Mouse (Mus musculus) G1E (cell line): Measurements from ENCODE around the gene Zfp541. TPM values are rescaled to one million over a fixed set of nuclear protein-coding genes. Genes with fewer than 3 reads are reported as not detected.

ENCODE experiments used
- ATAC-seq: 2 replicates; pipeline ENCODE4 v1.8.0; 2016; ENCODE audit warnings: mild to moderate bottlenecking; ENCODE audit not compliant: insufficient number of reproducible peaks, poor library complexity, low FRiP score, severe bottlenecking; ENCODE audit errors: extremely low read depth
- DNase-seq: peaks from one replicate; pipeline ENCODE4 v3.0.0; 2012; ENCODE audit warnings: low spot score
- H3K27me3 ChIP-seq: 2 replicates; pipeline ENCODE4 v1.6.1; 2012; ENCODE audit warnings: mild to moderate bottlenecking, low read length, inconsistent platforms; ENCODE audit not compliant: insufficient read depth
- H3K36me3 ChIP-seq: replicated peaks from 2 replicates; pipeline ENCODE3; 2012; ENCODE audit warnings: mild to moderate bottlenecking, inconsistent platforms
- H3K4me1 ChIP-seq: 2 replicates; pipeline ENCODE4 v1.6.1; 2012; ENCODE audit warnings: low read depth, low read length, inconsistent platforms, mixed read lengths; ENCODE audit not compliant: insufficient read depth
- H3K4me3 ChIP-seq: 2 replicates; pipeline ENCODE4 v1.5.1; 2012; ENCODE audit warnings: low read depth, mild to moderate bottlenecking, inconsistent platforms, low read length, moderate library complexity, mixed read lengths
- H3K9me3 ChIP-seq: replicated peaks from 2 replicates; pipeline ENCODE4 v1.6.1; 2012; ENCODE audit warnings: inconsistent platforms
- CTCF ChIP-seq: IDR thresholded peaks from 2 replicates; pipeline ENCODE4 v1.5.1; 2012; ENCODE audit warnings: low read depth, low read length, inconsistent platforms, mixed read lengths
- GATA1 ChIP-seq: IDR thresholded peaks from 2 replicates; pipeline ENCODE4 v1.6.1; 2012; ENCODE audit warnings: borderline replicate concordance, low read length, inconsistent platforms, mixed read lengths
- GATA2 ChIP-seq: IDR thresholded peaks from 2 replicates; pipeline ENCODE4 v1.6.1; 2012; ENCODE audit warnings: low read depth, low read length, inconsistent platforms, borderline replicate concordance
- POLR2AphosphoS5 ChIP-seq: IDR thresholded peaks from 2 replicates; pipeline ENCODE4 v1.6.1; 2012; ENCODE audit warnings: low read depth, low read length, inconsistent platforms; ENCODE audit not compliant: insufficient replicate concordance
- TAL1 ChIP-seq: conservative IDR thresholded peaks from 2 replicates; pipeline ENCODE4 v1.6.1; 2012; ENCODE audit warnings: low read depth, low read length, inconsistent platforms, mixed read lengths
- polyA plus RNA-seq: library from polyadenylated mRNA; stranded (reverse); fragments of >175 nt; gene quantifications from 2 replicates; pipeline ENCODE4 v1.2.3, GENCODE M21; 2012
- total RNA-seq, 2 experiments: library from RNA; stranded (forward) in 1 of 2; stranded (reverse) in 1 of 2; fragments of 200-1000 nt in 1 of 2; fragments of >200 nt in 1 of 2; fragmentation: Nextera tagmentation in 1 of 2; gene quantifications; 2 replicates each; pipeline ENCODE4 v1.2.3; 2014 to 2017

The Zfp541 gene
- total and polyA plus RNA-seq, 3 experiments = not detected

- ATAC-seq = no peak; the same call in 1 of the 2 replicates
- Histone ChIP-seq H3K27me3 (peaks cover 11% of the 10 kb centered on the region), H3K4me1 (peaks cover 2% of the 10 kb centered on the region; the same call in 1 of the 2 replicates), H3K9me3 (no peaks in the 10 kb centered on the region), H3K4me3 (no peak overlapping the region), H3K36me3 (no peaks in the 10 kb centered on the region)
- DNase-seq = no peak
- TF ChIP-seq TAL1 (no peak), POLR2AphosphoS5 (no peak), GATA1 (no peak), GATA2 (no peak), CTCF (no peak)
Observed at GRCm38 (mm10) chr7:16070846-16071245, 9.2 kb downstream of the Zfp541 start.

- H3K4me3 ChIP-seq = no peak overlapping the region
- ATAC-seq = no peak
- DNase-seq = no peak
- peaks cover 2% of the 10 kb centered on the region; the same call in 1 of the 2 replicates for H3K4me1 ChIP-seq
- no peaks in the 10 kb centered on the region for H3K9me3 ChIP-seq
- H3K36me3 ChIP-seq = no peaks in the 10 kb centered on the region
- H3K27me3 ChIP-seq = peaks cover 18% of the 10 kb centered on the region
- TF ChIP-seq GATA2 = no peak
- no peak for TF ChIP-seq CTCF
- TF ChIP-seq POLR2AphosphoS5 = no peak
- TF ChIP-seq TAL1 = no peak
Observed at GRCm38 (mm10) chr7:16071906-16072305, 10.3 kb downstream of the Zfp541 start.

GRCm38 (mm10) chr7:16079947-16080346 is 18.3 kb downstream of the Zfp541 start:
- ATAC-seq = no peak
- DNase-seq = no peak
- H3K4me3 ChIP-seq = no peak overlapping the region
- no peaks in the 10 kb centered on the region; the same call in 1 of the 2 replicates for H3K4me1 ChIP-seq
- H3K36me3 ChIP-seq = no peaks in the 10 kb centered on the region
- peaks cover 40% of the 10 kb centered on the region for H3K27me3 ChIP-seq
- no peaks in the 10 kb centered on the region for H3K9me3 ChIP-seq
- TF ChIP-seq GATA1 (no peak), CTCF (no peak), POLR2AphosphoS5 (no peak), TAL1 (no peak), GATA2 (no peak)

- no peak overlapping the region for H3K4me3 ChIP-seq
- no peak for DNase-seq
- H3K4me1 ChIP-seq = no peaks in the 10 kb centered on the region; the same call in 1 of the 2 replicates
- peaks cover 40% of the 10 kb centered on the region for H3K27me3 ChIP-seq
- H3K36me3 ChIP-seq = no peaks in the 10 kb centered on the region
- H3K9me3 ChIP-seq = no peaks in the 10 kb centered on the region
- TF ChIP-seq TAL1 = no peak
- TF ChIP-seq CTCF = no peak
- TF ChIP-seq GATA1 = no peak
- TF ChIP-seq POLR2AphosphoS5 = no peak
- no peak for TF ChIP-seq GATA2
- ATAC-seq = no peak
Observed at GRCm38 (mm10) chr7:16080581-16080980, 19.0 kb downstream of the Zfp541 start.

GRCm38 (mm10) chr7:16083361-16083760 is 21.7 kb downstream of the Zfp541 start:
- no peak for TF ChIP-seq GATA2
- no peak for TF ChIP-seq CTCF
- TF ChIP-seq TAL1 = no peak
- TF ChIP-seq GATA1 = no peak
- no peak for TF ChIP-seq POLR2AphosphoS5
- Histone ChIP-seq H3K36me3 (no peaks in the 10 kb centered on the region), H3K9me3 (no peaks in the 10 kb centered on the region), H3K4me1 (no peaks in the 10 kb centered on the region; the same call in 1 of the 2 replicates), H3K4me3 (no peak overlapping the region), H3K27me3 (peaks cover 36% of the 10 kb centered on the region)
- DNase-seq (no peak), ATAC-seq (no peak)

- H3K4me3 ChIP-seq = no peak overlapping the region
- no peak for ATAC-seq
- peaks cover 26% of the 10 kb centered on the region for H3K27me3 ChIP-seq
- TF ChIP-seq CTCF (no peak), TAL1 (no peak), GATA1 (no peak), GATA2 (no peak), POLR2AphosphoS5 (no peak)
- H3K36me3 ChIP-seq = no peaks in the 10 kb centered on the region
- no peak for DNase-seq
- no peaks in the 10 kb centered on the region for H3K9me3 ChIP-seq
- no peaks in the 10 kb centered on the region for H3K4me1 ChIP-seq
Observed at GRCm38 (mm10) chr7:16087587-16087986, 26.0 kb downstream of the Zfp541 start.

- peaks cover 35% of the 10 kb centered on the region for H3K27me3 ChIP-seq
Observed at GRCm38 (mm10) chr7:16094592-16094991, 33.0 kb downstream of the Zfp541 start.

More at GRCm38 (mm10) chr7:16094592-16094991, 33.0 kb downstream of the Zfp541 start:
- Histone ChIP-seq H3K9me3 (no peaks in the 10 kb centered on the region), H3K4me1 (peaks cover 12% of the 10 kb centered on the region), H3K4me3 (no peak overlapping the region), H3K36me3 (no peaks in the 10 kb centered on the region)
- no peak for ATAC-seq
- DNase-seq = no peak
- TF ChIP-seq GATA2 = no peak
- no peak for TF ChIP-seq CTCF
- TF ChIP-seq POLR2AphosphoS5 = no peak
- TF ChIP-seq TAL1 = no peak
- no peak for TF ChIP-seq GATA1
